Mouse (Mus musculus) midbrain, embryonic 12.5 days (tissue): ENCODE results near the gene Popdc2. TPM values are rescaled to one million over a fixed set of nuclear protein-coding genes. Genes with fewer than 3 reads are reported as not detected.

ENCODE experiments used
- ATAC-seq: fragments of 200-750 bp; cut with Nextera tagmentation; 2 replicates; pipeline ENCODE4 v1.8.0; 2017; ENCODE audit warnings: low read depth, moderate TSS enrichment, moderate library complexity; ENCODE audit not compliant: low FRiP score
- H3K27ac ChIP-seq: fragments of 300-500 bp; sonication (generic); replicated peaks from 2 replicates; pipeline ENCODE4 v1.5.1; 2016; ENCODE audit warnings: mild to moderate bottlenecking
- H3K27me3 ChIP-seq: fragments of 300-500 bp; sonication (generic); 2 replicates; pipeline ENCODE4 v1.6.1; 2016; ENCODE audit warnings: mild to moderate bottlenecking
- H3K36me3 ChIP-seq: fragments of 300-500 bp; sonication (generic); 2 replicates; pipeline ENCODE4 v1.6.1; 2016
- H3K4me1 ChIP-seq: fragments of 300-500 bp; sonication (generic); 2 replicates; pipeline ENCODE4 v1.6.1; 2016
- H3K4me2 ChIP-seq: fragments of 300-500 bp; sonication (generic); replicated peaks from 2 replicates; pipeline ENCODE4 v1.6.1; 2016; ENCODE audit warnings: mild to moderate bottlenecking, moderate library complexity
- H3K4me3 ChIP-seq: fragments of 300-500 bp; sonication (generic); 2 replicates; pipeline ENCODE4 v1.5.1; 2016; ENCODE audit warnings: mild to moderate bottlenecking
- H3K9ac ChIP-seq: fragments of 300-500 bp; sonication (generic); replicated peaks from 2 replicates; pipeline ENCODE4 v1.6.1; 2016; ENCODE audit warnings: mild to moderate bottlenecking, moderate library complexity
- H3K9me3 ChIP-seq: fragments of 300-500 bp; sonication (generic); 2 replicates; pipeline ENCODE4 v1.6.1; 2016; ENCODE audit warnings: mild to moderate bottlenecking
- whole genome bisulfite sequencing: fragments of 180-500 bp; shearing (Covaris S2); methylation state at CpG from one replicate; pipeline ENCODE4 v1.1.7; 2016; 5-methylcytosine and 5-hydroxymethylcytosine counted together
- polyA plus RNA-seq: library from polyadenylated mRNA; unstranded; fragments of >200 nt; fragmentation: Nextera tagmentation; extraction: Ambion mirVana; gene quantifications from 2 replicates; pipeline ENCODE4 v1.2.1, GENCODE M21; 2016

Popdc2 gene
- polyA plus RNA-seq, 1 experiment from 2014 or later = 0.57 TPM

DNA sequence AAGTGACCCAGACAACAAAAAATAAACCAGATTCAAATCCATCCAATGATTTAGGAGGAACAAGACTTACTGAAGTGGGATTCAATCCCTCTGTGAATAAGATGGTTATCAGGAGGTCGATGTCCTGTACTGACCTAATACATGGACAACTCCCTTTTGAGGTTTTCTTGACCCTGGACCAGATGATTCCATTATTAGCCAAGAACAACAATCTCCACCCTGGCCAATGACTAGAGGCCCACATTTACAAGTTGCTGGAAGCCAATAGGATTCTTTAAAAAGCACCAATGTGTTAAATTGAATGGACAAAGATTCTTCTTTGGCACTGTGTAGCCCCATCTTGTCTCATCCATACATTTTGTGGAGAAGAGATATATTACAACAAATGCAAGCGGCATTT, 63.4 kb downstream of the Popdc2 start:
- Histone ChIP-seq H3K4me2 (no peak overlapping the region), H3K27ac (no peak overlapping the region), H3K27me3 (no peaks in the 10 kb centered on the region), H3K36me3 (no peaks in the 10 kb centered on the region), H3K9me3 (no peaks in the 10 kb centered on the region), H3K4me3 (no peak overlapping the region), H3K9ac (no peak overlapping the region), H3K4me1 (no peaks in the 10 kb centered on the region)
- WGBS = 85% methylated on average over 2 of the region's 2 CpGs
- no peak for ATAC-seq

DNA sequence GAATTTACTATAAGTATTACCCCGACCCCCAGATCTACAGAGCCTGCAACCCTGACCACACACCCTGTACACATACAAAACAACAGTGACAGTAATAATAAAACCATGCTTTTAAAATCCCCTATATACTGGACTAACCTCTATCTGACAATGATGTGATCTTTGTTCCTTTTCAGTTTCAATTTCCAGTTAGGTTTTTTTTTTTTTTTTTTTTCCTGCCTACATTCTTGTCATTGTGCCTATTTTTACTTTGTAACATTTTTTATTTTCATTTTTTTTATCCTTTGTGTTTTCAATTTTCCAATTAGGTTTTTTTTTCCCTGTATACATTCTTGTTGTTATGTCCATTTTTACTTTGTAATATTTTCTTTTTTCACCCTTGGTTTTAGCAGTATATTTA, 63.8 kb downstream of the Popdc2 start:
- ATAC-seq = no peak
- Histone ChIP-seq H3K9me3 (no peaks in the 10 kb centered on the region), H3K4me1 (no peaks in the 10 kb centered on the region), H3K4me3 (no peak overlapping the region), H3K27me3 (no peaks in the 10 kb centered on the region), H3K36me3 (no peaks in the 10 kb centered on the region), H3K27ac (no peak overlapping the region), H3K9ac (no peak overlapping the region), H3K4me2 (no peak overlapping the region)
- 92% methylated on average over 1 of the region's 1 CpGs for WGBS

Other genes starting within 250 kb of the Popdc2 start
- gene Nr1i2, start 67.4 kb upstream of the Popdc2 start, polyA plus RNA-seq = not detected in 2 replicates
- gene Maats1, start 20.1 kb upstream of the Popdc2 start, polyA plus RNA-seq = 0.51 and 0.59 TPM in 2 replicates
- gene Cox17, start 15.2 kb upstream of the Popdc2 start, polyA plus RNA-seq = 118 and 130 TPM in 2 replicates
- gene Gm21987, start 15.2 kb upstream of the Popdc2 start, polyA plus RNA-seq = not detected in 2 replicates
- gene Pla1a, start 70.9 kb downstream of the Popdc2 start, polyA plus RNA-seq = 0.18 and 0.41 TPM in 2 replicates
- 138 and 141 TPM in 2 replicates for gene Adprh, start 90.5 kb downstream of the Popdc2 start, polyA plus RNA-seq
- 0.67 and 0.87 TPM in 2 replicates for gene Cd80, start 93.4 kb downstream of the Popdc2 start, polyA plus RNA-seq
- gene Timmdc1, start 160.5 kb downstream of the Popdc2 start, polyA plus RNA-seq = 35.2 and 37.0 TPM in 2 replicates
- gene Poglut1, start 188.0 kb downstream of the Popdc2 start, polyA plus RNA-seq = 70.0 and 72.5 TPM in 2 replicates
- gene Tmem39a, start 196.5 kb downstream of the Popdc2 start, polyA plus RNA-seq = 66.3 and 69.1 TPM in 2 replicates